Mouse (Mus musculus): ENCODE measurements around the gene Grb2. TPM values are rescaled to one million over a fixed set of nuclear protein-coding genes. Genes with fewer than 3 reads are reported as not detected.

The Grb2 gene
- polyA plus RNA-seq, 1 experiment, result 81.7 TPM

GRCm38 (mm10) chr11:115686369-115686768 lies 22.0 kb downstream of the Grb2 start:
- WGBS, result 96% methylated on average over 6 of the region's 6 CpGs
- TF ChIP-seq CTCF (IDR thresholded peaks at IDR 0.05; ENCODE audit: borderline replicate concordance, control insufficient read depth, extremely low read depth, insufficient read depth, low read length, poor library complexity) (no peak), POLR2A (IDR thresholded peaks at IDR 0.05; ENCODE audit: control insufficient read depth, extremely low read depth, insufficient read depth, low read length, poor library complexity) (no peak)
- Histone ChIP-seq H3K36me3 (ENCODE audit: control insufficient read depth, insufficient read depth, low read length) (peaks cover 15% of the 10 kb centered on the region), H3K27ac (ENCODE audit: control insufficient read depth, insufficient read depth, low read length) (no peak overlapping the region), H3K4me1 (replicated peaks; ENCODE audit: control insufficient read depth, insufficient read depth, low read length) (peaks cover 4% of the 10 kb centered on the region; the same call in 1 of the 2 replicates), H3K4me3 (ENCODE audit: control insufficient read depth, insufficient read depth, low read length) (no peak overlapping the region), H3K27me3 (ENCODE audit: control insufficient read depth, insufficient read depth, low read length) (no peaks in the 10 kb centered on the region)
- no peak for DNase-seq

GRCm38 (mm10) chr11:115685954-115686353 lies 22.4 kb downstream of the Grb2 start:
- Histone ChIP-seq H3K36me3 (ENCODE audit: control insufficient read depth, insufficient read depth, low read length) (peaks cover 15% of the 10 kb centered on the region), H3K27ac (ENCODE audit: control insufficient read depth, insufficient read depth, low read length) (no peak overlapping the region), H3K27me3 (ENCODE audit: control insufficient read depth, insufficient read depth, low read length) (no peaks in the 10 kb centered on the region), H3K4me1 (replicated peaks; ENCODE audit: control insufficient read depth, insufficient read depth, low read length) (peaks cover 4% of the 10 kb centered on the region; the same call in 1 of the 2 replicates), H3K4me3 (ENCODE audit: control insufficient read depth, insufficient read depth, low read length) (no peak overlapping the region)
- WGBS, result 96% methylated on average over 7 of the region's 7 CpGs
- TF ChIP-seq CTCF (IDR thresholded peaks at IDR 0.05; ENCODE audit: borderline replicate concordance, control insufficient read depth, extremely low read depth, insufficient read depth, low read length, poor library complexity) (no peak), POLR2A (IDR thresholded peaks at IDR 0.05; ENCODE audit: control insufficient read depth, extremely low read depth, insufficient read depth, low read length, poor library complexity) (no peak)
- DNase-seq, result no peak

GRCm38 (mm10) chr11:115684877-115685276 lies 23.5 kb downstream of the Grb2 start:
- no peaks in the 10 kb centered on the region for H3K27me3 ChIP-seq (ENCODE audit: control insufficient read depth, insufficient read depth, low read length)
- WGBS, result 98% methylated on average over 6 of the region's 6 CpGs
- peaks cover 18% of the 10 kb centered on the region for H3K36me3 ChIP-seq (ENCODE audit: control insufficient read depth, insufficient read depth, low read length)
- no peak for DNase-seq
- H3K4me1 ChIP-seq (replicated peaks; ENCODE audit: control insufficient read depth, insufficient read depth, low read length), result peaks cover 6% of the 10 kb centered on the region; the same call in 1 of the 2 replicates
- TF ChIP-seq CTCF (IDR thresholded peaks at IDR 0.05; ENCODE audit: borderline replicate concordance, control insufficient read depth, extremely low read depth, insufficient read depth, low read length, poor library complexity) (no peak), POLR2A (IDR thresholded peaks at IDR 0.05; ENCODE audit: control insufficient read depth, extremely low read depth, insufficient read depth, low read length, poor library complexity) (no peak)
- no peak overlapping the region for H3K4me3 ChIP-seq (ENCODE audit: control insufficient read depth, insufficient read depth, low read length)
- no peak overlapping the region for H3K27ac ChIP-seq (ENCODE audit: control insufficient read depth, insufficient read depth, low read length)

DNA sequence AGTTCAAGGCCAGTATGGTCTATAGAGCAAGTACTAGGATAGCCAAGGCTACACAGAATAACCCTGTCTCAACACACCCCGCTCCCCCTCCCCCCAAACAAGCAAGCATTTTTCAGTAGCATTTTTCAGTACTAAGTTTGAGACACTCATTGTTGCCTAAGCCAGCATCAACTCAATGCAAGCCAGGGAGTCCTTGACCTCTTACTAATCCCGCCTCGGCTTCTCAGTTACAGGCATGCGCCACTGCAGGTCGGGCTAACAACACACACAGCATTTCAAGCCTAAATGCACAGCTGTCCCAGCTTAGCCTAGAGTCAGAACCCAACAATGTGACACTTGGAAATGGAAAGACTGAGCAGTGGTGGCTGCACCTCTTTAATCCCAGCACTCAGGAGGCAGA lies 25.1 kb downstream of the Grb2 start:
- no peak for DNase-seq
- TF ChIP-seq POLR2A (IDR thresholded peaks at IDR 0.05; ENCODE audit: control insufficient read depth, extremely low read depth, insufficient read depth, low read length, poor library complexity) (no peak), CTCF (IDR thresholded peaks at IDR 0.05; ENCODE audit: borderline replicate concordance, control insufficient read depth, extremely low read depth, insufficient read depth, low read length, poor library complexity) (no peak)
- 96% methylated on average over 5 of the region's 5 CpGs for WGBS
- Histone ChIP-seq H3K27ac (ENCODE audit: control insufficient read depth, insufficient read depth, low read length) (no peak overlapping the region), H3K4me1 (replicated peaks; ENCODE audit: control insufficient read depth, insufficient read depth, low read length) (peaks cover 5% of the 10 kb centered on the region; the same call in 1 of the 2 replicates), H3K27me3 (ENCODE audit: control insufficient read depth, insufficient read depth, low read length) (no peaks in the 10 kb centered on the region), H3K36me3 (ENCODE audit: control insufficient read depth, insufficient read depth, low read length) (peaks cover 13% of the 10 kb centered on the region), H3K4me3 (ENCODE audit: control insufficient read depth, insufficient read depth, low read length) (no peak overlapping the region)

GRCm38 (mm10) chr11:115682411-115682810 lies 26.0 kb downstream of the Grb2 start:
- Histone ChIP-seq H3K36me3 (ENCODE audit: control insufficient read depth, insufficient read depth, low read length) (peaks cover 13% of the 10 kb centered on the region; the same call in 1 of the 2 replicates), H3K27ac (ENCODE audit: control insufficient read depth, insufficient read depth, low read length) (no peak overlapping the region), H3K4me1 (replicated peaks; ENCODE audit: control insufficient read depth, insufficient read depth, low read length) (peaks cover 6% of the 10 kb centered on the region), H3K4me3 (ENCODE audit: control insufficient read depth, insufficient read depth, low read length) (no peak overlapping the region), H3K27me3 (ENCODE audit: control insufficient read depth, insufficient read depth, low read length) (no peaks in the 10 kb centered on the region)
- no peak for DNase-seq
- 89% methylated on average over 3 of the region's 3 CpGs for WGBS
- TF ChIP-seq CTCF (IDR thresholded peaks at IDR 0.05; ENCODE audit: borderline replicate concordance, control insufficient read depth, extremely low read depth, insufficient read depth, low read length, poor library complexity) (no peak), POLR2A (IDR thresholded peaks at IDR 0.05; ENCODE audit: control insufficient read depth, extremely low read depth, insufficient read depth, low read length, poor library complexity) (no peak)

- Histone ChIP-seq H3K4me3 (ENCODE audit: control insufficient read depth, insufficient read depth, low read length) (no peak overlapping the region), H3K27me3 (ENCODE audit: control insufficient read depth, insufficient read depth, low read length) (no peaks in the 10 kb centered on the region), H3K4me1 (replicated peaks; ENCODE audit: control insufficient read depth, insufficient read depth, low read length) (peaks cover 19% of the 10 kb centered on the region), H3K36me3 (ENCODE audit: control insufficient read depth, insufficient read depth, low read length) (0 out of 2 replicates have a peak, but pooled peaks cover 9% of the 10 kb centered on the region), H3K27ac (ENCODE audit: control insufficient read depth, insufficient read depth, low read length) (no peak overlapping the region)
- TF ChIP-seq CTCF (IDR thresholded peaks at IDR 0.05; ENCODE audit: borderline replicate concordance, control insufficient read depth, extremely low read depth, insufficient read depth, low read length, poor library complexity) (no peak), POLR2A (IDR thresholded peaks at IDR 0.05; ENCODE audit: control insufficient read depth, extremely low read depth, insufficient read depth, low read length, poor library complexity) (no peak)
- 94% methylated on average over 9 of the region's 9 CpGs for WGBS
- DNase-seq, result no peak
Measured at GRCm38 (mm10) chr11:115679554-115680238, 28.7 kb downstream of the Grb2 start.
